Mouse (Mus musculus): ENCODE results near the gene Sdk1.

DNA sequence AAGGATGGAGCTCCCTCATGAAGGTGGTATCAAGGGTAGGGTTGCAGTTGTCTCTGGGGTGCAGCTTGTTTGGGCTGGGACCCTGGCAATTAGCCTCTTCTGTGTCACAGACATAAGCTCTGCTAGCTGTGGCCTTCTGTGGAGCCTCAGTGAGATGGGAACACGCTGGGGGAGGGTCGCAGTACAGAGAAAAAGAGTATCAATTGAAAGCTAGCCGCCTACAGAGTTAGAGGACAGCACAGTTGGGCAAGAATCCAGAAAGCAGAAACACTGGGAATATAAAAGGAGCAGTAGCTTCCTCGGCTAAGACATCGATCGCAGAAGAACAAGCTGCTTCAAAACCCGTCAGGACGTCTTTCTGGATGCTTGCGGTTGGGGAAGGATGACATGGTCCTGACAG is 795.2 kb downstream of the Sdk1 start:
- TF ChIP-seq CTCF (IDR thresholded peaks at IDR 0.05; ENCODE audit: low read depth, low read length) (no peak), POLR2A (IDR thresholded peaks at IDR 0.05; ENCODE audit: extremely low read depth, insufficient read depth, low read length) (no peak)
